Mouse (Mus musculus): ENCODE results near the gene Nostrin.

Nostrin gene

DNA sequence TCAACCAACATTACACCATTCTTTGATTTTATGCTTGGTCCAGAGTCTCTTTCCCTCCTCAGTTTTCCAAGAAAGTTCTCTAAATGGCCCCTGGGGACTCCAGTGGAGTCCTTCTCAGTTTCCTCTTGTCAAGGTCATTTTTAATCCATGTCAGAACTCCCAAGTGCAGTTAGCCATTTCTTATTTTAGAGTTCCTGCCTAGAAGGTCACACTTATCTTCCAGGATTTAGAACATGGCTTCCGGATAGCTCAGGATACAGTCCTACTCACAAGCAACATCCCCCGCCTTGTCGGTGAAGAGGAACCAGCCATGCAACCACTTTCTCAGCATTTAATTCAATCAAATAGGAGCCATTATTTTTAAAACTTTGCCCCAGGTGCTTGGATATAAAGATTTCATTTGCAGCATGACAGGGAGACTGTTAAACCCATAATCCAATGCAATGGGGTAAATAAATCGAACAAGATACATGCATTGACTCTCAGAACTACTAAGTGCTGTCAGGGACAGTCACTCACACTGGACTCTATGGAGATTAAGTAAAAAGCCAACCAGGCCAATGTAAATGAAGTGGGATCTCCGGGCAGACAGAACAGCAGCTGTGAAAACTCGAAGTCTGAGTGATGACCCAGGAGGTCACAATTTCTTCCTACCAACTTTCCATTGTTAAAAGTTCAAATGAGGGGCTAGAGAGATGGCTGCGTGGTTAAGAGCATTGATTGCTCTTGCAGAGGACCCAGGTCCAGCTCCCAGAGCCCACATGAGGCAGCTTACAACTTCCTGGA lies 6.0 kb upstream of the Nostrin start:
- no peak for DNase-seq (ENCODE audit: low spot score)

DNA sequence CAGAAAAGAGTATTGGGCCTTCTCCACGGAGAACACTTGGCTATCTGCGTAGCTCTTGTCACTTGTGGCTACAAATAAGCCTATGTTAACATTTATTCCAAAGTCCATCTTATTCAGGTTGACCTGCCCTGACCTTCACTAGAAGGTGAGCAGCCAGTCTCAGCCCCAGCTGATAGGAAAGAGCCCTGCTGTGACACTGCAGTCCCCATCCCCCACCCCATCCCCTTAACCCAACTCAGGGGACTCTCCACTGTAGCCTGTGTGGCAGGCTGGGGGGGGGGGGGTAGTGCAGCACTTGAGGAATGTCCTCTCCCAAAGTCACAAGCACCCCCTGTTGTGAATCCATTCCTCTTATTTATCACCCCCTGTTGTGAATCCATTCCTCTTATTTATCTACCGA lies 3.6 kb upstream of the Nostrin start:
- no peak for DNase-seq (ENCODE audit: low spot score)

DNA sequence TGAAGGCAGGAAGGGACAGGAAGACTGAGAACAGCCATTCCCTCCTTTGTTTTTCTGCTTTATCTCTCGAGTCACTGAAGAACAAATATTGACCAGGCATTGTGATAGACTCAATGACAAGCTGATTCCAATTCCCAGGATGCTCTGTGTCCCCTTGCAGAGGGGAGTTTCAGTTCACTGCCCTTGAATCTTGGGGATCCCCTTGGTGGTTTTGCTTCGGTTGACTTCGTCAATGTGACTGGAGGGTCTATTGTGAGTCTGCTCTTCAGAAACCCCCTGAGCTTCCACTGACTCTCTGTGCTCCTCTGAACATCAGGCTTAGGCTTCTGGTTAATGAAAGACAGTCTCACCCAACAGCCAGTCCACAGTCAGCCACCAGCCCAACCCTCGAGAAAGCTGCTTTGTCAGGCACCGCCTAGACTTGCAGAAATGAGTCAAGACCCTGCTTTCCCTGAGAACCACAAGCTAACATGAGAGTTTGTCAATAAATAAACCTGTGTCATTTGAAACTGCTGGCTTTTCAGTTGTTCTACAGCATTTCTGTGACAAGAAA lies 3.0 kb upstream of the Nostrin start:
- no peak for DNase-seq (ENCODE audit: low spot score)

- DNase-seq (ENCODE audit: low spot score) = no peak
Measured at GRCm38 (mm10) chr2:69134186-69134585, 1.4 kb upstream of the Nostrin start.

DNA sequence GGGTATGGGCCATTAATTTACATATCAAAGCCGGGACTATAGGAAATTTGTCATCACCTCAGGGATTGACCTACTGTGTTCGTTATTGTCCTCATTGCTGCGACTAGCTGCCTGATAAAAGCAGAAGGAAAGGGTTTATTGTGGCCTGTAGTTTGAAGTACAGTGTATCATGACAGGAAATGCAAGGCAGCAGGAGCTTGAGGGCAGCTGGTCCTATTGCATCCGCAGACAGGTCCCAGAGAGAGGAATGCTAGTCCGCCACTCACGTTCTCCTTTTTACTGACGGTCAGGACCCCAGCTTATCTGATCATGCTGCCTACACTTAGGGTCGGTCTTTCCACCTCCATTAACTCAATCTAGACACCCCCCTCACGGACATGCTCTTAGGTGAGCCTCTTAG lies 663 bp upstream of the Nostrin start:
- DNase-seq (ENCODE audit: low spot score) = no peak

- no peak for DNase-seq (ENCODE audit: low spot score)
Measured at GRCm38 (mm10) chr2:69137406-69138084, 1.9 kb downstream of the Nostrin start.

DNA sequence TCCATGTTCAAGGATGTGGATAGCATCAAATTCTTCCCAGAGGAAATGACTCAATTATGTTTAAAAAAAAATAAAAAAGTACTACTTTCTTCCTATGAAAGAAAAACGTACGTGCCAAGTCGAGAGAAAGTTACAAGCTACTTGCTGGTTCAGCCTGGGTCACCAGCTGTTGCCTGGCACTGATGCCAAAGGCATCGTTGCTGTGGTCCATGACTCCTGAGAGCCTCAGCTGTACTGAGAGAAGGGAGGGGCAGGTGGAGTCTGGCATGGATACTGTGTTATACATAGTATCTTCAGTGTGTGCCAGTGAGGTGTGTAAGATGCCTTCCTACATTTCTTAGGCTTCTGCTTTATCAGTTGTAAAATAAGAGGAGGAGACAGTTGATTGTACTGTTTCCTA lies 3.2 kb downstream of the Nostrin start:
- no peak for DNase-seq (ENCODE audit: low spot score)

GRCm38 (mm10) chr2:69140215-69140614 lies 4.6 kb downstream of the Nostrin start:
- DNase-seq (ENCODE audit: low spot score) = no peak

GRCm38 (mm10) chr2:69140816-69141215 lies 5.2 kb downstream of the Nostrin start:
- no peak for DNase-seq (ENCODE audit: low spot score)

DNA sequence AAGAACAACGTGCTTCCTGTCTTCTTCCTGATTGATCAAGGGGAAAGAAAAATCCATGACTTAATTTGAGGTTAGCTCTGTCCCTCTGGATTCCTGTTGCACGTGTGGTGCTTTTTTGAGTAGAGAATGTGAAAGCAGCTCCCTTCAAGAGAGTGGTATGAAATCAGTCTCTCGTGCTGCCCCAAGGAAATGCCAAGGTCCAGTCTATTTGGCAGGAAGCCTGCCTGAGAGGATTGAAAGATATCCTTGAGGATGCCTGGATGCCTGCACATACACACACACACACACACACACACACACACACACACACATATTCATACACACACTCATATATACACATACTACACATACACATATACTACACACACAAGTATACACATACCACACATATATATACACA lies 13.1 kb downstream of the Nostrin start:
- DNase-seq (ENCODE audit: low spot score) = no peak

DNA sequence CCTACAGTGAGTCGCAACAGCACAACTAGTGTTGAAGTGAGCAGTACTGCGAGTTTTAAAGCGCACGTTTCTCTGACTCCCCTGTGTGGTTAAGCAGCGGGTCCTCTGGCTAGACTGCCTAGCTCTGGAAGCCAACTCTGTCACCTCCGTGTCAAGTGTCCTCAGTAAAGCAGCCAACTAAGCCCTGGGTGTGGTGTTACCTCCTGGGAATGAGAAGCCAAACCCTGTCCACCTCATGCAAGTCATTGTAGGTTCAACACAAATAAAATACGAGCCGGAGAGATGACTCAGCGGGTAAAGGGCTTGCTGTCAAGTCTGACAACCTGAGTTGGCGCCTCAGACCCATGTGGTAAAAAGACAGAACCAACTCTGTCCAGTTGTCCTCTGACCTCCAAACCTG lies 13.6 kb downstream of the Nostrin start:
- DNase-seq (ENCODE audit: low spot score) = no peak

DNA sequence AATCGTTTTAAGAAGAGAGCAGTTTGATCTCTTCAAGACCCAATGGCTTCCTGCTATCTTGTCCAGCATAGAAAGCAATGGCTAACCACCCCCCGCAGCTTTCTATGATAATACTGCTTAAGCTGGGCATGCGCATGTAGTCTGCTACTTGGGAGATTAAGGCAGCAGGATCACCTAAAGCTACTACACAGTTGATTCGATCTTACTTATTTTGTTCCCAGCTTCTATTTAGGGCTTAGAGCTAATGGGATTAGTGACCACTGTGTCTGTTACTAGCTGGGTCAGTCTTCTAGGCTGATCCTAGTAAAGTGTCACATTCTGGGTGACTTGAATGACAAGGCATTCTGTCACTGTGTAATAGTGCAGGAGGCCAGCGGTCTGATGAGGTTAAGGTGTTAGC lies 15.2 kb downstream of the Nostrin start:
- no peak for DNase-seq (ENCODE audit: low spot score)

- no peak for DNase-seq (ENCODE audit: low spot score)
Measured at GRCm38 (mm10) chr2:69155861-69156260, 20.3 kb downstream of the Nostrin start.

- no peak for DNase-seq (ENCODE audit: low spot score)
Measured at GRCm38 (mm10) chr2:69156283-69156682, 20.7 kb downstream of the Nostrin start.

GRCm38 (mm10) chr2:69158907-69159306 lies 23.3 kb downstream of the Nostrin start:
- DNase-seq (ENCODE audit: low spot score) = no peak

DNA sequence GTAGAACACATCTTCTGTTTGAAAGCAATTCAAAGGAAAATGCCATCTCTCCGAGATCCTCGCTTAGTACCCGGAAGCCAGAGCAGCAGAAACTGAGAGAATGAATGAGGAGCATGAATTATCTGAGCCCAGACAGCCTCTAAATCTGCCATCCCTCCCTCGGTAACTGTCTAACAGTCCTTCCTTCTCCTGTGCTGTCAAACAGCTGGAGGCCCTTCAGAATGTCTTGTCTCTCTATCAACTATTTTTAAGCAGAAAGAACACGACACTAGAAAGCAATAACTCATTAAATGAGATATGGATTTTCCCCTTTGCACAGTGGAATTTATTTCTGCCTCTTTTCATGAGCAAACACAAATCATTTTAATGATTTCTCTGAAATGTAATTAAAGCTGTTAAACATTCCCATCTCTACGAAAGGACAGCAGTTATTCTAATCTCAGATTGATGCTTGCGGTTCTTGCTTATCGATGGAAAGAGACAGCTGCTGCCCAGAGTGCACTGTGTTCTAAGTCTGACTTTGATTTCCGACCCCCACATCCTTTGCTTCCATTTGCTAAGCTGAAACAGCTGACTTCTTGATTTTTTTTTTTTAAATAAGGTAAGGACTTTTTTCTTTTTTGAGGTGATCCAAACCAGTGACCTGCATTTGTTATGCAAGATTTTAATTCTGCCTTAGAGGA lies 34.9 kb downstream of the Nostrin start:
- no peak for DNase-seq (ENCODE audit: low spot score)

DNA sequence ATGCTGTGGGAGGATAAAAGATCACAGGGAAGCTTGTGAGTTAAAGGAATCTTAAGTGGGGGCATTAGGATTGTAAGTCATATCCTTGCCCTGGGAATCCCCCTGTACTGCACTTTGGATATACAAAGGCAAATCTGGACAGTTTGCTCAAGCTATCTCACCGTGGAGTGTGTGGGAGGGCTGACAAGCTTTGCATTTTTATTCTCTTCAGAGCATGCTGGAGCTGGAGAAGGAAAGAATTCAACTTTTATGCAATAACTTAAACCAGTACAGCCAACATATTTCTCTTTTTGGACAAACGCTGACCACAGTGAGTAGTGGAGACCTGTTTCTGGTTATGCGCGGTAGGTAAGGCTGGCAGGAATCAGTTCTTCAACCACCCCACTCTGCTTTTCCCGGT lies 39.7 kb downstream of the Nostrin start:
- no peak for DNase-seq (ENCODE audit: low spot score)

DNA sequence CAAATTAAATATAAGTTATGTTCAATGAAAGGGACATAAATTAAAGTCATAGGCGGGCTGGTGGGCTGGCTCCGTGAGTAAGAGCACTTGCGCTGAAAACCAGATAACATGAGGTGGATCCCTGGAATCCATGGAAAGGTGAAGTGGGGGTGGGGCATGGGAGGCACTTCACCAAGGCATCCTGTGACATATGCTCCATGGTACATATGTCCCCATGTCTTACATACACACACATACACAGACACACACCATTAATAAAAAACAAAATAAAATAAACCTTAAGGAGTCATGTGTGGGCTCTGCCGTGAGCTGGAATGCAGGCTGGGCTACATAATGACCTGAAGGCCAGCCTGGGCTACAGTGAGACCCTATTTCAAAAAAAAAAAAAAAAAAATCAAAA lies 44.1 kb downstream of the Nostrin start:
- DNase-seq (ENCODE audit: low spot score) = no peak

DNA sequence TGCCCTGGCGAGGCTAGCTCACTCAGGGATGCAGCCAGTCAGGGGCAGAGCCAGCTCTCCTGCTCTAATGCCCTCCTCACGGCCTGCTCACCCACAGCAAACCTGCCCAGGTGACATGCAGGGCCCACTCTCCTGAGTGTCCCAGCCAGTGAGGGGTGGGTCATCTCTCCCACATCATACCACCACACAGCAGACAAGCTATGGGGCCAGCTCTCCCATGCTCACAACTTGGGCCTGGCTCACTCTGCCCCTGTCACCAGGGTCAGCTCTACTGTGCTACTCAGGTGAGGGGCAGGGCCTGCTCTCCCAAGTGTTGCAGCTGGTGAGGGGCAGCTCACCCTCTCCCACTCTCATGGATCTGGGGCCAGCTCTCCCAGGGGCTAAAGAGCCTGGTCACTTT lies 52.4 kb downstream of the Nostrin start:
- no peak for DNase-seq (ENCODE audit: low spot score)

DNA sequence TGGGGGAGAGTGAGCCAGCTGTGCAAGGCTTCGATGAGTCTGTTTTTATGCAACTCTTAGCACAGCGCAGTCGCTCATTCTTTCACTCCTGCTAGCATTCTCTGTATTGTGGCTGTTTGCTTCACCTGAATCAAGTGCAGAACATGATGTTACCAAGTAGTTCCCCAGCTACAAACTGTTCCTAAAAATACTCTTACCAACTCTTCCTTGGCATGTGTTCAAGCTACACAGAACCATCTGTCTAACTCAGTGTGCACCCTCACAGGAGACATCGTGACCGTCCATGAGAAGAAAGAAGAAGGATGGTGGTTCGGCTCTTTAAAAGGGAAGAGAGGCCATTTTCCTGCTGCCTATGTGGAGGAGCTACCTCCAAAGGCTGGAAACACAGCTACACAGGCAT lies 53.1 kb downstream of the Nostrin start:
- no peak for DNase-seq (ENCODE audit: low spot score)

GRCm38 (mm10) chr2:69189222-69189621 lies 53.6 kb downstream of the Nostrin start:
- DNase-seq (ENCODE audit: low spot score) = no peak

DNA sequence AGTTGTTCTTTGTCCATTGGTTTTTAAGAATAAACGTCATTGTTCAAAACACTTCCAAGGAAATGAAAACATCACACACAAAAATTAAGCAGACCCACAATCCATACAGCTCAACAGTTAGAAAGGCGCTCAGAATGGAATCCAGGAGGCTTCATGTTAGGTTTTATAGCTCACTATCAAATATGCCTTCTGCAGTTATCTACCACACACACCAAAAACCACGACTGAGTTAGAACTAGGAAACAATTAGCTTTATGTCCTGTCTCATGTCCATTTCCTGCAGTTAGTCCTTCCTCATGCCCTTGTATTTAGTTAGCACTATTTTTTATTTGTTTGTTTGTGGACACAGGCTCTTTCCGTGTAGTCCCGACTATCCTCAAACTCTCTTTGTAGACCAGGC lies 55.5 kb downstream of the Nostrin start:
- no peak for DNase-seq (ENCODE audit: low spot score)

DNA sequence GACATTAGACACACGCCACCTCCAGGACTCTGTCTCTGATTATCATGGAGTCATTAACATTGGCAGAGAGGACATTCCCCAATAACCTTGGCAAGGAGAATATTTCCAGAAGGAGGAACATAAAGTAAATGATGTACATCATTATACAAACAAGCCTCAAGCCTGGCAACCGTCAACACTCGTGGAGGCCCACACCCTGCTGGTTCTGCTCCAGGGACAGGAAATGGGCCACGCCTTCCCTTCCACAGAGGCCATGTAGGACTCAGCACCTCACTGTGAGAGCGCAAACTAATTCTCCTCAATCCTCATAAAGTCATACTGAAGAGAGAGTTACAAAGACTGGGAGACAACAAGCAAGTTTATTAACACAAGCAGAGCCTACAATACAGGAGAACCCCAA lies 58.0 kb downstream of the Nostrin start:
- no peak for DNase-seq (ENCODE audit: low spot score)
